Mouse (Mus musculus) cerebellum, postnatal 25 days (tissue): Measurements from ENCODE around the gene Robo2.
"Not testable (repeated sequence)": the region's sequence is repeated elsewhere in the genome, so short reads cannot be mapped to it uniquely, and the experiment has no call there.

Experiments used
- DNase-seq, 2 experiments: peaks; one replicate each; pipeline ENCODE4 v3.0.0; 2021; ENCODE audit warnings: mixed read lengths in 2 of 2

The Robo2 gene

GRCm38 (mm10) chr16:74061479-74061878 lies 350.1 kb downstream of the Robo2 start:
- DNase-seq: no peak

DNA sequence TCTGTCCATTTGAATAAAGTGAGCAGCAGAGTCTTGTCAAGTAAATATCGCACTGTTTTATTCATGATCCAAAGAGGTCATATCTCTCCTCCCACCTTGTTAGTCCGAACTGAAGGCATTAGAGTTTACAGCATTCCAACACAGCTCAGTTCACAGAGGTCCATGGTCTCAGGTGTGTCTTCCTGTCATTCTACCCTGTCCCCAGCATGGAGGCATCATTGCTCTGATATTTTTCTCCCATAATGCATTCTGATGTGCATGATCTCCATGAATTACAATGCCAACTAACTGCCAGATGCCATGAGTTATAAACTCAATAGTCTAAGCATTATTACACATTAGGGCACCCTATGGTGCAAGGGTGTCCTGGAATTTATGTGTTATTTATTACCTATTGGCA lies 354.7 kb downstream of the Robo2 start:
- DNase-seq: no peak

GRCm38 (mm10) chr16:74056210-74056609 lies 355.4 kb downstream of the Robo2 start:
- no peak for DNase-seq

- DNase-seq: peak; percentile 62 to 81
Observed at GRCm38 (mm10) chr16:74055061-74055751, 356.4 kb downstream of the Robo2 start.

GRCm38 (mm10) chr16:74049467-74049866 lies 362.2 kb downstream of the Robo2 start:
- DNase-seq: no peak

DNA sequence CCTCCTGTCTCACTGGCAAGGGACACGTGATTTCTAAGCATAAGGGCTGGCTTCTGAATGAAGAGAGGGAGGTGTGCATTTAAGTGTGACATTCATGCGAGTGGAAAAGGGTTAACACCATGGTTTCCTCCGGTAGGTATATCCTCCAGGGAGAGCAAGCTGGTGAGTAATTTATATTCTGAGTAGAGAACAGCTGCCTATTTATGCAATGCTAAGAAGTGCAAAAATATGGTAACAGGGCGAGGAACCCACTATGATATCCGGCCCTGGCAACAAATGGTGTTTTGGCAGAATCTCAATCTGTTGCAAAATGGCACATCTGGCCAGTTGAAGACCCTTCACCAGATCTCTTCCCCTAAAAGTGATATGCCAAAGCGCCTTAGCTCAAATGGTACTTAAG lies 362.6 kb downstream of the Robo2 start:
- DNase-seq: no peak

- DNase-seq: no peak
Observed at GRCm38 (mm10) chr16:74047232-74047631, 364.4 kb downstream of the Robo2 start.

DNA sequence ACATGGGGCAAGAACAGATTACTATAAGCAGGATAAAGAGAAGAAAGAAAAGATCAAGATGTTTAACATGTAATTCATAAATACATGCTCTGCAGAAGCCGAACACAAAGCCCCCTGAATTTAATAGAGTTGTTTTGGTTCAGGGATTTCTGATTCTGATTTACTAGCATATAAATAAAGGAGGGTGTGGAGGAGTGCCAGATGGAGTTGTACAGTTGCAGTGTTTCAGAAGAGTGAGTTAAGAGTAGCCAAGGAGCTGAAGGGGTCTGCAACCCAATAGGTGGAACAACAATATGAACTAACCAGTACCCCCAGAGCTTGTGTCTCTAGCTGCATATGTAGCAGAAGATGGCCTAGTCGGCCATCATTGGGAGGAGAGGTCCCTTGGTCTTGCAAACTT lies 370.8 kb downstream of the Robo2 start:
- DNase-seq: not testable (repeated sequence)

DNA sequence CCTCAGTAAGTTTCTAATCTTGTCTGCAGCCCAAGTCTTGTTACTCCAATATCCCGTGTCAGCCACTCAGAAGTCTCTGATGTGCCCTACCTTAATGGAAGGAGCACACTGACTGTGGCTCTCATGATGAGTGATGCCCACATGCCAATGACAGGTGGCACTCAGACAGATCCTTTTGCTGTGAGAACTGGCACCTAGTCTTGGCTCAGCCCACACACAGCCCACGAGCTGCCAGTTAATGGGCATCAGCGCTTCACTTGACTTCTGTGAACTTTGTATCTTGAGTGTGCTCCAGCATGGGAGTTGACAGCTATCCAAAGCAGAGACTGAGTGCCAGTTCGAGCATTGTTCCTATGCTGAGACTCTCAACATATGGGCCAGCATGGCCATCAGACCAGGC lies 383.8 kb downstream of the Robo2 start:
- peak; percentile 31 to 33 for DNase-seq

- no peak for DNase-seq
Observed at GRCm38 (mm10) chr16:74022281-74022978, 389.2 kb downstream of the Robo2 start.

DNA sequence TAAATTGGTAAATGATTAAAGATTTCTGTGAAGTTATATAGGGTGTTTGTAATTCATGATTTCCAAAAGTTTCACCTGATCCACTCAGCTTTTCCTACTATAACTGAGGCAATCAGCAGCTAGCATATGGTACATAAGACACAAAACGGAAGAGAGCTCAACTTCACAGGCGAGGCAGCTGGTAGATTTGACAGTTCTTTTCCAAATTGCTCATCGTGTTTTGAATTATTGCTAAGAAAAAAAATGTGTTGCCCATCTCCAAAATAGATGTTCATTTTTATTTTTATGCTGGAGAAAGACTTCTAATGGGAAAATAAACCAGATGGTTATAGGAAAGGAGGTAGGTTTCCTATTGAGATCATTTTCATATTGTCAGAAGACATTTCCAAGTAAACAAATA lies 405.9 kb downstream of the Robo2 start:
- no peak for DNase-seq

DNA sequence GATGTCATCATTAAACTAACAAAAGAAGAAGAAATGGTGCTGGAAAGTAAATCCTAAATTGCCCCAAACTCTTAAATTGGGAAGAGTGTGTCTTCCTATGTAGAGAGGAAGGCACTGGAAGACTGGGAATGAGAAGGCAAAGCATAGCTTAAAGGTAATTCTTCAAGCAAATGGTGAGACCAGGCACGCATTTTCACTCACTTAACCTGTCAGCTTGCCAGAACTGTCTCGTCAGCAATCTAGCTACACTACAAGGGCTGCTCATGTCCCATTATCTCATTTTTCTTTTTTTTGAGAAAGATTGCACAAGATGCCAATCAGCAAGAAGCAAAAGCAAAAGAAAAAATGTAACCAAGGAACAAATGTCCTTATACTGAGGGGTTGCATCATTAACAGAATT lies 410.3 kb downstream of the Robo2 start:
- DNase-seq: no peak

GRCm38 (mm10) chr16:73991212-73991611 lies 420.4 kb downstream of the Robo2 start:
- no peak for DNase-seq

DNA sequence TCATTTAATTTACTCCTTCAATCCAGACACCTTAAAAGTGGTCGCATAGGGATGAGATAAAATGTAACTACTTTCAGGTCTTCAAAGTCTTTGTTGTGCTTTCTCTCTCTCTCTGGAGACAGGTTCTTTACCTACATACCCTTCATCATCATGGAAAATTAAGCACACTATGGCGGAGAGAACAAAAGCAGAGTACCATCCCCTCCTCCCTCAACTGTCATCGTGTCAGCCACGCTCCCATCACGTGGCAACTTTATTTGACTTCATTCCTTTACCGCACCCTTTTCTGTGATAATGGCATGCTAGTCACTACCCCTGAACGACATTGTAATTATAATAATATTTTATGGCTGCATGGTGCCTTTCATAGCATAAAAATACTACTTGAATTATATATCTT lies 442.1 kb downstream of the Robo2 start:
- no peak for DNase-seq

GRCm38 (mm10) chr16:73964366-73964926 lies 447.2 kb downstream of the Robo2 start:
- DNase-seq: no peak

- no peak for DNase-seq
Observed at GRCm38 (mm10) chr16:73959479-73959970, 452.1 kb downstream of the Robo2 start.

DNA sequence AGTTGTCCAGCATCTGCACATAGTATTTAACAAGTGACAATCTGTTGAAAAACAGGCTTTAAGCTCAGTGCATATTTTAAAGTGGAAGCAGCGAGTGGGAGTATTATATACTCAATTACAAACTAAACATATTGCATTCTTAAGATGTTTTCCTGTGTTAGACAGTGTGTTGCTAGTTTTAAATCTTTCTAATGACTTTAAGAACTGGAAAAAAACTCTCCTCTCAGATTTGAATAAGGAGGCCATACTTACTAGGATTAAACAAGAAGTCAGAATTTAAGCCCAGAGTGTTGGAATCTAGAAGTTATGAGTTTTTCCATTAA lies 453.1 kb downstream of the Robo2 start:
- no peak for DNase-seq

DNA sequence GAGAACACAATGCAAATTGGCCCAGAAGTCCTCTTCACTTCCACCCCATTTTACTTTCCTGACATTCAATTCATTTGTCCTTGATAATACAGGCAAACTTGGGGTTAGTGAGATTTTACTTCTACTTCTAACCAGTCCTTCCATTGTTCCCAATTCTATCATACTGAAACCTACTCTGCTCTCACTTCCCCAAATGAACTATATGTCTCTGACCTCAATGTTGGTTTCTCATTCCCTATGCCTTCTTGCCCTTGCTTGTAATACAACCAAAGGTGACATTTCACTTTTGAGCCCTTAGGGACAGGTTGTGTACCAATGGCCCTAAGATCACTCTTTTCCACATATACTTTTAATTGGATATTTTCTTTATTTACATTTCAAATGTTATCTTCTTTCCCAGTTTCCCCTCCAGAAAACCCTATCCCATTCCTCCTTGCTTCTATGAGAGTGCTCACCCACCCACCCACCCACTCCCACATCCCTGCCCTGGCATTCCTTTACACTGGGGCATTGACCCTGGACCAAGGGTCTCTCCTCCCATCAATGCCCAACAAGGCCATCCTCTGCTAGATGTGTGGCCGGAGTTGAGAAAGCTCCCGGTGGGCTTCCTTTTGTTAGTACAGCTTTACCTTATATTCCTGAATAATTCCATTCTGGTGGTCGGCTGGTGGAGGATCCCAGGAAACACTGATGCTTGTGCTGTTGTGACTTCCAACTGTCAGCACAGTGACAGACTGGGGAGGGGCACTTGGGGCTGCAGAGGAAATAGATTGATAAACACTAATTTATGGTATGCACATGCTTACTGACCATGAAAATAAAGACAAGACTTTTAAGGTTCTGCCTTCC lies 453.7 kb downstream of the Robo2 start:
- DNase-seq: no peak

DNA sequence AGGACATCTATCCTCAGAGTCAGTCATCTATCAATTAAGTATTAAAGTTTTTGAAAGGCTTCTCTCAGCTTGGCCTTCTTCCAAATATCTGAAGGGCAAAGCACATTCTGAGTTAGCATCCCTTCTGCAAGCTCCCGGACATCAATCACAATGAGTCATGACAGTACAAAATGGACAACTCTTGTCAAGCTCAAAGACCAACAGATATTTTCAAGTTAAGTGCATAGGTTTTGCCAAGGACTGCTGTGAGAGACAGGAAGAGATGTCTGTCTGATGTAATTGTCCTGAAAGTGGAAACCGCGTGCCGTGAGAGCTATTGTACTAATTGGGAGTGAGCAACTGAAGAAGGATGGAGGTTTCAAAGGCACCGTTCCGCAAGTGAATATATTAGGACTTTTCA lies 465.5 kb downstream of the Robo2 start:
- no peak for DNase-seq

DNA sequence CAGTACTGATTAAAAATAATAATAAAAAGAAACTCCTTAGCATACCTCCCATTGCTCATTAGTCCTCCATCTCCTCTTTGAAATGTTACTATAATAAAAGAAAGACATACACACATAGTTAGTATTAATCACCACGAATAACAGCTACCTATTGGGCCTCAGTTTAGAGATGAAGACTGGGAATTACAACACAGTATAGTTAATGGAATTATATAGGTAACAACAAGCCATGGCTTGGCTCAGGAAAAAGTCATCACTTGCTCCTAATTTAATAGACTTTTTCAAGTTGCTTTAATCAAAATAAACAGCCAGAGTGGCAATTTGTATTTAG lies 471.4 kb downstream of the Robo2 start:
- DNase-seq: no peak

DNA sequence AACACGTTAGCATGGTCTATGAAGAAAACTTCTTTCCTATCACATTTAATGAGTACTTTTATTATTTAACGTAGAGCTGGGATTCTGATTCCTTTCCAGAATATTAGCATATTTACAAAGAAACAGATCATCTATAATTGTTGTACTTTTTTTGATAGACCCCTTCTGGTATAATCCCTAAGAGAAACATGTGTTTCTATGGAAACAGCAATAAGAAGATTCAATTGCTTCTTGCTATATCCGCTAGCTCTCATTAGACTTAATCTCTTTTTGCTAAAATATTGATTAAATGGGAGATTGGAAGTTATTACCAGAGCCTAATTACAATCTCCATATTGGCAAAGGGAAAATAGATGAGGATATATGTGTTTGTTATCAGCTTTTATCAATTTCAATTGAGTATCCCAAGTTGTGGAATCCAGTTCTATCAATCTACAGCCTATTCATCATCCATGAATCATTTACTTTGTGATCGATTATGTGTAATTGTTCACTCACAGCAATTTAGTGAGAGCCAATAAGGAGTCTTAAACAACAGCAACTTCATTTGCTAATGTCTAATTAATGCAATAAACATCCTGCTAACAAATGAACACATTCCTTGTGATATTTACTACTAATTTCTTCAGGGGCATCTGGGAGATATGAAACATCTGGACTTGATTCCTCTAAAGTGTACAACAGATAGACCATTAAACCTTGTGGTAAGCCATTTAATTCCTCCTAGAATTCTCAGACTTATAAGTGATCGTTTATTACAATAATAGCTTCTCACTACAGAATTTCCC lies 472.0 kb downstream of the Robo2 start:
- no peak for DNase-seq

DNA sequence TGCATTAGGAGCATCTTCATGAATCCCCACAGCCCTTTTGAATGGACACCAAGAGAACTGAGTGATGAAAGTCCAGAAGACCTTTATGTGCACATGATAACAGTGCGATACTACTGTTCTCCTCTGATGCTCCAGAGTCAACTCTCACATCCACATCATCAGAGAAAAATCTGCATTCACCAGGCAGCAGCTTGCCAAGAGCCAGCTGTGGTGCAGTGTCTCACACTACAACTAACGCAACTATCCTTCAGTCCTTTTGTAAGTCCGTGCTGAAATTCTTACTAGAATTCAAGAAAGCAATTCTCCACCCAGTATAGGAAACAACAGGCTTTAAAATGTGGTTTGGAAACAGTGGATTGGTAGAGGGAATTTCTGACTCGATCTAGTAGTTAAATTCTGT lies 481.3 kb downstream of the Robo2 start:
- DNase-seq: no peak

DNA sequence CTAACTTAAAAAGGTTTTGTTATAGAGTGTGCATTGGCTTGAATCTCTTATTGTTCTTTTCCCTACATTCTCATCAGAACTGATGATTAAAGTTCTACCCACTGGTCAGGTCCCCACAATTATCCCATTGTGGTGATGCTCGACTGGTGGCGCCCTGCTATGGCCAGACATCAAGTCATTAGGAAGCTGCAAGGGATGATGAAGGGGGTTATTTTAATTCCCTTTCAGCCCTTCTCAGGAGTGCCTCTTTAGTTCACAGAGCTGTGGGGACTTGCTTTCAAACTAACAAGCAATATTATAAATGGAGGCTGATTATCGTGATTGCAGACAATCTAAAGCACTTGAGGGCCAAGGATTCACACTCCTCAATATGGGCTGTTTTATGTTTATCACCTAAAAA lies 484.1 kb downstream of the Robo2 start:
- no peak for DNase-seq
